Mouse (Mus musculus) thymus, postnatal 0 days (tissue): ENCODE results near the gene Ensa. TPM values are rescaled to one million over a fixed set of nuclear protein-coding genes. Genes with fewer than 3 reads are reported as not detected.
A peak's percentile ranks its signal among the peaks of the same experiment; 100 is the strongest.
"Not testable (repeated sequence)": the region's sequence is repeated elsewhere in the genome, so short reads cannot be mapped to it uniquely, and the experiment has no call there.

ENCODE experiments used
- DNase-seq: peaks from one replicate; pipeline ENCODE4 v3.0.0-alpha.2; 2015; ENCODE audit warnings: low spot score
- polyA plus RNA-seq: library from polyadenylated mRNA; unstranded; fragments of >200 nt; fragmentation: Nextera tagmentation; extraction: Ambion mirVana; gene quantifications from 2 replicates; pipeline ENCODE4 v1.2.1, GENCODE M21; 2015

Gene Ensa
- polyA plus RNA-seq, 1 experiment from 2014 or later = 65.4 TPM

- DNase-seq = no peak
Measured at GRCm38 (mm10) chr3:95639694-95640093, 14.9 kb downstream of the Ensa start.

- DNase-seq = no peak
Measured at GRCm38 (mm10) chr3:95643097-95643496, 18.3 kb downstream of the Ensa start.

- peak; percentile 52 for DNase-seq
Measured at GRCm38 (mm10) chr3:95645313-95646235, 20.8 kb downstream of the Ensa start.

- no peak for DNase-seq
Measured at GRCm38 (mm10) chr3:95648016-95648415, 23.2 kb downstream of the Ensa start.

- no peak for DNase-seq
Measured at GRCm38 (mm10) chr3:95650276-95651032, 25.7 kb downstream of the Ensa start.

GRCm38 (mm10) chr3:95651033-95651373 is 26.2 kb downstream of the Ensa start:
- no peak for DNase-seq

- DNase-seq = no peak
Measured at GRCm38 (mm10) chr3:95651391-95652203, 26.8 kb downstream of the Ensa start.

- DNase-seq = peak; percentile 49
Measured at GRCm38 (mm10) chr3:95652204-95652811, 27.5 kb downstream of the Ensa start.

GRCm38 (mm10) chr3:95652871-95653270 is 28.1 kb downstream of the Ensa start:
- DNase-seq = no peak

- no peak for DNase-seq
Measured at GRCm38 (mm10) chr3:95653473-95654034, 28.8 kb downstream of the Ensa start.

- not testable (repeated sequence) for DNase-seq
Measured at GRCm38 (mm10) chr3:95654371-95654770, 29.6 kb downstream of the Ensa start.

- DNase-seq = no peak
Measured at GRCm38 (mm10) chr3:95655437-95655836, 30.6 kb downstream of the Ensa start.

GRCm38 (mm10) chr3:95657108-95657507 is 32.3 kb downstream of the Ensa start:
- DNase-seq = no peak

GRCm38 (mm10) chr3:95657711-95658110 is 32.9 kb downstream of the Ensa start:
- DNase-seq = no peak

GRCm38 (mm10) chr3:95658236-95658867 is 33.6 kb downstream of the Ensa start, which contains the start of gene Mcl1:
Gene Mcl1, plus strand, starts transcription at chr3:95658788.
- DNase-seq = peak; percentile 89

GRCm38 (mm10) chr3:95658868-95659712 is 34.3 kb downstream of the Ensa start:
- peak; percentile 88 for DNase-seq

- no peak for DNase-seq
Measured at GRCm38 (mm10) chr3:95659948-95660347, 35.2 kb downstream of the Ensa start.

GRCm38 (mm10) chr3:95660788-95661478 is 36.1 kb downstream of the Ensa start:
- DNase-seq = no peak
